Mouse (Mus musculus) ES-E14 (cell line): ENCODE measurements around the gene Sympk. TPM values are rescaled to one million over a fixed set of nuclear protein-coding genes. Genes with fewer than 3 reads are reported as not detected.

Experiments
- DNase-seq: peaks from one replicate; pipeline ENCODE4 v3.0.0-alpha.2; 2013; ENCODE audit warnings: low read depth, low spot score
- H3K27ac ChIP-seq: 2 replicates; pipeline ENCODE4 v1.5.1; 2012; ENCODE audit warnings: low read depth, mild to moderate bottlenecking, low read length, moderate library complexity, mixed read lengths; ENCODE audit not compliant: poor library complexity, insufficient read depth, severe bottlenecking
- H3K36me3 ChIP-seq: 2 replicates; pipeline ENCODE4 v1.6.1; 2012; ENCODE audit warnings: mild to moderate bottlenecking, low read length, moderate library complexity, mixed read lengths; ENCODE audit not compliant: control insufficient read depth, poor library complexity, insufficient read depth, severe bottlenecking
- H3K4me1 ChIP-seq, 2 experiments: fragments of 150-350 bp in 1 of 2; sonication (generic) in 1 of 2; 2 replicates each; pipeline ENCODE4 v1.6.1; 2012; ENCODE audit warnings: low read length in 2 of 2, mild to moderate bottlenecking in 1 of 2, mixed read lengths in 1 of 2; ENCODE audit not compliant: control insufficient read depth in 2 of 2, insufficient read depth in 2 of 2, poor library complexity in 1 of 2
- H3K4me3 ChIP-seq, 2 experiments: fragments of 150-350 bp in 1 of 2; sonication (generic) in 1 of 2; 2 replicates each; pipeline ENCODE4 v1.5.1; 2012; ENCODE audit warnings: low read length in 2 of 2, low read depth in 1 of 2, mild to moderate bottlenecking in 1 of 2, mixed read lengths in 1 of 2; ENCODE audit not compliant: insufficient read depth in 1 of 2, poor library complexity in 1 of 2, severe bottlenecking in 1 of 2
- H3K9ac ChIP-seq: 2 replicates; pipeline ENCODE4 v1.6.1; 2012; ENCODE audit warnings: low read depth, mild to moderate bottlenecking, low read length, mixed read lengths; ENCODE audit not compliant: poor library complexity, insufficient read depth, severe bottlenecking
- H3K9me3 ChIP-seq: fragments of 150-350 bp; sonication (generic); 2 replicates; pipeline ENCODE4 v1.6.1; 2012; ENCODE audit warnings: low read depth, mild to moderate bottlenecking, low read length; ENCODE audit not compliant: control insufficient read depth, insufficient read depth
- CHD2 ChIP-seq: IDR thresholded peaks from 2 replicates; pipeline ENCODE4 v1.6.1; 2014; ENCODE audit warnings: mild to moderate bottlenecking, low read depth, low read length, inconsistent platforms
- HCFC1 ChIP-seq: IDR thresholded peaks from 2 replicates; pipeline ENCODE4 v1.6.1; 2012; ENCODE audit warnings: low read length, inconsistent platforms, borderline replicate concordance; ENCODE audit not compliant: insufficient read depth
- MAFK ChIP-seq: IDR thresholded peaks from 2 replicates; pipeline ENCODE4 v1.6.1; 2014; ENCODE audit warnings: mild to moderate bottlenecking, low read depth, low read length, inconsistent platforms; ENCODE audit not compliant: insufficient read depth
- ZC3H11A ChIP-seq: IDR thresholded peaks from 2 replicates; pipeline ENCODE4 v1.6.1; 2012; ENCODE audit warnings: low read depth, mild to moderate bottlenecking, inconsistent platforms, low read length, borderline replicate concordance
- ZNF384 ChIP-seq: IDR thresholded peaks from 2 replicates; pipeline ENCODE4 v1.6.1; 2012; ENCODE audit warnings: low read depth, low read length, inconsistent platforms
- in situ Hi-C, 2 experiments: fragments of 600-800 bp; cut with MboI; formaldehyde crosslinking; loops; one replicate each; pipeline ENCODE4 v1.15.1; 2025; ENCODE audit warnings: low sequenced_read_pairs in 2 of 2, inconsistent platforms in 1 of 2; ENCODE audit not compliant: unreplicated experiment in 2 of 2
- total RNA-seq: library from RNA; depleted of rRNA; stranded (reverse); fragments of 300-350 nt; gene quantifications from 2 replicates; pipeline ENCODE4 v1.2.3, GENCODE M21; 2012

Gene Sympk
- total RNA-seq, 1 experiment: 91.5 TPM

GRCm38 (mm10) chr7:19031641-19032040, 7.5 kb downstream of the Sympk start:
- Histone ChIP-seq H3K4me3 (no peak overlapping the region), H3K9me3 (no peaks in the 10 kb centered on the region), H3K27ac (no peak overlapping the region), H3K9ac (no peak overlapping the region), H3K4me1 (no peaks in the 10 kb centered on the region; a peak in 1 of 4 replicates), H3K36me3 (peaks cover 56% of the 10 kb centered on the region)
- TF ChIP-seq MAFK (no peak), ZC3H11A (no peak), CHD2 (no peak), HCFC1 (no peak), ZNF384 (no peak)
- in situ Hi-C loops: no loop called here
- no peak for DNase-seq

GRCm38 (mm10) chr7:19044616-19045015, 20.4 kb downstream of the Sympk start:
- Histone ChIP-seq H3K9me3 (no peaks in the 10 kb centered on the region), H3K4me3 (no peak overlapping the region), H3K27ac (no peak overlapping the region), H3K36me3 (peaks cover 82% of the 10 kb centered on the region), H3K4me1 (no peaks in the 10 kb centered on the region), H3K9ac (no peak overlapping the region)
- in situ Hi-C loops: no loop called here
- DNase-seq: no peak
- no peak for TF ChIP-seq ZNF384
- no peak for TF ChIP-seq MAFK
- TF ChIP-seq HCFC1: no peak
- no peak for TF ChIP-seq CHD2
- TF ChIP-seq ZC3H11A: no peak

- no peak overlapping the region for H3K27ac ChIP-seq
- no peaks in the 10 kb centered on the region for H3K4me1 ChIP-seq
- no peak for DNase-seq
- no peak overlapping the region for H3K4me3 ChIP-seq
- H3K9me3 ChIP-seq: no peaks in the 10 kb centered on the region
- no peak overlapping the region for H3K9ac ChIP-seq
- in situ Hi-C loops: no loop called here
- TF ChIP-seq MAFK (no peak), ZC3H11A (no peak), CHD2 (no peak)
- H3K36me3 ChIP-seq: peaks cover 81% of the 10 kb centered on the region
Observed at GRCm38 (mm10) chr7:19046286-19047069, 22.3 kb downstream of the Sympk start.

- no peak overlapping the region for H3K9ac ChIP-seq
- in situ Hi-C loops: no loop called here
- TF ChIP-seq CHD2: no peak
- no peak for TF ChIP-seq HCFC1
- no peak for TF ChIP-seq MAFK
- TF ChIP-seq ZNF384: no peak
- no peak for TF ChIP-seq ZC3H11A
- H3K36me3 ChIP-seq: peaks cover 74% of the 10 kb centered on the region
- DNase-seq: no peak
- no peak overlapping the region for H3K4me3 ChIP-seq
- H3K27ac ChIP-seq: no peak overlapping the region
- H3K9me3 ChIP-seq: no peaks in the 10 kb centered on the region
- H3K4me1 ChIP-seq: peaks cover 0 to under 1% of the 10 kb centered on the region in 2 experiments; a peak in 1 of 4 replicates
Observed at GRCm38 (mm10) chr7:19048006-19048527, 23.9 kb downstream of the Sympk start.
